Mouse (Mus musculus) kidney, postnatal 25 days (tissue): ENCODE measurements around the gene Churc1.

Source experiments
- DNase-seq, 2 experiments: peaks; one replicate each; pipeline ENCODE4 v3.0.0; 2021; ENCODE audit warnings: mixed read lengths in 2 of 2

Churc1 gene

GRCm38 (mm10) chr12:76796938-76797539 lies 31.7 kb downstream of the Churc1 start:
- no peak for DNase-seq

GRCm38 (mm10) chr12:76798008-76798720 lies 32.8 kb downstream of the Churc1 start:
- no peak for DNase-seq

GRCm38 (mm10) chr12:76803028-76803427 lies 37.7 kb downstream of the Churc1 start:
- no peak for DNase-seq

GRCm38 (mm10) chr12:76803700-76804252 lies 38.4 kb downstream of the Churc1 start:
- DNase-seq: peak; percentile 56 to 73

GRCm38 (mm10) chr12:76805056-76805811 lies 39.9 kb downstream of the Churc1 start:
- no peak for DNase-seq

GRCm38 (mm10) chr12:76807796-76808195 lies 42.5 kb downstream of the Churc1 start:
- DNase-seq: no peak

- no peak for DNase-seq
These were observed 45.2 kb downstream of the Churc1 start for GRCm38 (mm10) chr12:76810491-76810890.

- no peak for DNase-seq
These were observed 45.7 kb downstream of the Churc1 start for GRCm38 (mm10) chr12:76811006-76811405.

- no peak for DNase-seq
These were observed 48.2 kb downstream of the Churc1 start for GRCm38 (mm10) chr12:76813543-76813942.

GRCm38 (mm10) chr12:76814120-76814519 lies 48.8 kb downstream of the Churc1 start:
- DNase-seq: no peak

GRCm38 (mm10) chr12:76816720-76817119 lies 51.4 kb downstream of the Churc1 start:
- no peak for DNase-seq

GRCm38 (mm10) chr12:76817176-76817575 lies 51.8 kb downstream of the Churc1 start:
- no peak for DNase-seq

GRCm38 (mm10) chr12:76818120-76818519 lies 52.8 kb downstream of the Churc1 start:
- DNase-seq: peak; percentile 60 to 77

GRCm38 (mm10) chr12:76818908-76819307 lies 53.6 kb downstream of the Churc1 start:
- no peak for DNase-seq

- DNase-seq: no peak
These were observed 54.5 kb downstream of the Churc1 start for GRCm38 (mm10) chr12:76819816-76820215.

- DNase-seq: no peak
These were observed 55.3 kb downstream of the Churc1 start for GRCm38 (mm10) chr12:76820615-76821014.

GRCm38 (mm10) chr12:76822002-76822650 lies 56.8 kb downstream of the Churc1 start:
- DNase-seq: peak in 1 of 2 experiments; percentile 48

- DNase-seq: no peak
These were observed 57.3 kb downstream of the Churc1 start, which contains the start of gene Rab15 for GRCm38 (mm10) chr12:76822651-76823041. Gene Rab15 (minus strand): TSS chr12:76822908.

GRCm38 (mm10) chr12:76825283-76825682 lies 59.9 kb downstream of the Churc1 start:
- no peak for DNase-seq

- peak in 1 of 2 experiments; percentile 44 for DNase-seq
These were observed 67.4 kb downstream of the Churc1 start for GRCm38 (mm10) chr12:76832704-76833103.
